Mouse (Mus musculus): ENCODE data around the gene Ank3. TPM values are rescaled to one million over a fixed set of nuclear protein-coding genes. Genes with fewer than 3 reads are reported as not detected.

Gene Ank3
- polyA plus RNA-seq, 1 experiment: 9.3 TPM

- H3K4me3 ChIP-seq (replicated peaks; ENCODE audit: control insufficient read depth, low read depth, low read length): no peak overlapping the region
- TF ChIP-seq POLR2A (IDR thresholded peaks at IDR 0.05; ENCODE audit: borderline replicate concordance, control insufficient read depth, low read depth, low read length) (no peak), CTCF (IDR thresholded peaks at IDR 0.05; ENCODE audit: control insufficient read depth, insufficient read depth, low read length) (no peak)
- WGBS: 77% methylated on average over 3 of the region's 3 CpGs
- H3K4me1 ChIP-seq (ENCODE audit: control insufficient read depth, insufficient read depth, low read length): no peaks in the 10 kb centered on the region
- no peak overlapping the region for H3K27ac ChIP-seq (ENCODE audit: control insufficient read depth, insufficient read depth, low read depth, low read length, poor library complexity)
Observed at GRCm38 (mm10) chr10:69548771-69549170, 150.2 kb downstream of the Ank3 start.

GRCm38 (mm10) chr10:69549221-69549620, 150.6 kb downstream of the Ank3 start:
- Histone ChIP-seq H3K27ac (ENCODE audit: control insufficient read depth, insufficient read depth, low read depth, low read length, poor library complexity) (no peak overlapping the region), H3K4me1 (ENCODE audit: control insufficient read depth, insufficient read depth, low read length) (no peaks in the 10 kb centered on the region), H3K4me3 (replicated peaks; ENCODE audit: control insufficient read depth, low read depth, low read length) (no peak overlapping the region)
- TF ChIP-seq CTCF (IDR thresholded peaks at IDR 0.05; ENCODE audit: control insufficient read depth, insufficient read depth, low read length) (no peak), POLR2A (IDR thresholded peaks at IDR 0.05; ENCODE audit: borderline replicate concordance, control insufficient read depth, low read depth, low read length) (no peak)
- 87% methylated on average over 4 of the region's 4 CpGs for WGBS

DNA sequence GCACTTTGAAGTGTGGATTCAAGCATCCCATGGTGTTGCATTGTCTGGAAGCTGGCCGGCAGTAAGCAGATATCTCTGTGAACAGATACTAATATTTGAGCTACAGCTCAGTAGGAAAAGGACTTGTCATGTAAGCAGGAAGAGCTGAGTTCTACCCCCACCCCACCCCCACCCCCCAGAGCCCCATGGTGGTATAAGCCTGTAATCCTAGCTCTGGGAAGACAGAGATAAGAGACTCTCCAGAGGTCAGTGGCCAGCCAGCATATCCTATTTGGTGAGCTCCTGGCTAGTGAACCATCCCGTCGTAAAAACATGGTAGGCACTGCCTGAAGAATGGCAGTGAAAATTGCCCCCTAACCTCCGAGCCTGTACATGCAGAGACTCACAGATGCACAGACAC, 152.3 kb downstream of the Ank3 start:
- peaks cover 1% of the 10 kb centered on the region; the same call in 1 of the 2 replicates for H3K4me1 ChIP-seq (ENCODE audit: control insufficient read depth, insufficient read depth, low read length)
- no peak overlapping the region for H3K27ac ChIP-seq (ENCODE audit: control insufficient read depth, insufficient read depth, low read depth, low read length, poor library complexity)
- 62% methylated on average over 4 of the region's 4 CpGs for WGBS
- TF ChIP-seq CTCF (IDR thresholded peaks at IDR 0.05; ENCODE audit: control insufficient read depth, insufficient read depth, low read length) (no peak), POLR2A (IDR thresholded peaks at IDR 0.05; ENCODE audit: borderline replicate concordance, control insufficient read depth, low read depth, low read length) (no peak)
- H3K4me3 ChIP-seq (replicated peaks; ENCODE audit: control insufficient read depth, low read depth, low read length): no peak overlapping the region

- WGBS: 57% methylated on average over 1 of the region's 1 CpGs
- Histone ChIP-seq H3K4me3 (replicated peaks; ENCODE audit: control insufficient read depth, low read depth, low read length) (no peak overlapping the region), H3K4me1 (ENCODE audit: control insufficient read depth, insufficient read depth, low read length) (peaks cover 1% of the 10 kb centered on the region; the same call in 1 of the 2 replicates), H3K27ac (ENCODE audit: control insufficient read depth, insufficient read depth, low read depth, low read length, poor library complexity) (no peak overlapping the region)
- TF ChIP-seq POLR2A (IDR thresholded peaks at IDR 0.05; ENCODE audit: borderline replicate concordance, control insufficient read depth, low read depth, low read length): no peak
- TF ChIP-seq CTCF (IDR thresholded peaks at IDR 0.05; ENCODE audit: control insufficient read depth, insufficient read depth, low read length): no peak
Observed at GRCm38 (mm10) chr10:69553091-69553490, 154.5 kb downstream of the Ank3 start.

- H3K4me1 ChIP-seq (ENCODE audit: control insufficient read depth, insufficient read depth, low read length): peaks cover 1% of the 10 kb centered on the region; the same call in 1 of the 2 replicates
- no peak overlapping the region for H3K27ac ChIP-seq (ENCODE audit: control insufficient read depth, insufficient read depth, low read depth, low read length, poor library complexity)
- 78% methylated on average over 4 of the region's 4 CpGs for WGBS
- H3K4me3 ChIP-seq (replicated peaks; ENCODE audit: control insufficient read depth, low read depth, low read length): no peak overlapping the region
- TF ChIP-seq CTCF (IDR thresholded peaks at IDR 0.05; ENCODE audit: control insufficient read depth, insufficient read depth, low read length) (no peak), POLR2A (IDR thresholded peaks at IDR 0.05; ENCODE audit: borderline replicate concordance, control insufficient read depth, low read depth, low read length) (no peak)
Observed at GRCm38 (mm10) chr10:69555592-69555991, 157.0 kb downstream of the Ank3 start.

DNA sequence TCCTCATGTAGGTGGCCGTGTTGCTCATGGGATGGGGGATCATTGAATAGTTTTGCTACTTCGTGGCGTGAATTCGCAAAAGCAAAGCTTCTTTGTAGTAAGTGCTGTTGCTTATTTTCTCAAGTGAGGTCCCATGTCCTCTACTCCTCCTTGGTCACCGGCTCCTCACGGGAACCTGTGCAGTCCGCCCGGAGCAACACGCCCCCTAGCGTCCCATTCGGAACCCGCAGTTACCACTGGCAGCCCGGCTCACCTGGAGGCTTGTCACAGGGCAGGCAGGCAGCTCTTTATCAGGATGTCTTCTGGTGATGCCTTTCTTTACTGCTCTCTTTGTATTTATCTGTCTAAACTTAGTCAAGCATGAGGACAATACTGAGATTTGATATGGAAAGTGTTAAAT, 157.7 kb downstream of the Ank3 start:
- Histone ChIP-seq H3K27ac (ENCODE audit: control insufficient read depth, insufficient read depth, low read depth, low read length, poor library complexity) (no peak overlapping the region), H3K4me1 (ENCODE audit: control insufficient read depth, insufficient read depth, low read length) (peaks cover 1% of the 10 kb centered on the region; the same call in 1 of the 2 replicates), H3K4me3 (replicated peaks; ENCODE audit: control insufficient read depth, low read depth, low read length) (no peak overlapping the region)
- WGBS: 24% methylated on average over 13 of the region's 13 CpGs
- TF ChIP-seq CTCF (IDR thresholded peaks at IDR 0.05; ENCODE audit: control insufficient read depth, insufficient read depth, low read length) (no peak), POLR2A (IDR thresholded peaks at IDR 0.05; ENCODE audit: borderline replicate concordance, control insufficient read depth, low read depth, low read length) (no peak)

DNA sequence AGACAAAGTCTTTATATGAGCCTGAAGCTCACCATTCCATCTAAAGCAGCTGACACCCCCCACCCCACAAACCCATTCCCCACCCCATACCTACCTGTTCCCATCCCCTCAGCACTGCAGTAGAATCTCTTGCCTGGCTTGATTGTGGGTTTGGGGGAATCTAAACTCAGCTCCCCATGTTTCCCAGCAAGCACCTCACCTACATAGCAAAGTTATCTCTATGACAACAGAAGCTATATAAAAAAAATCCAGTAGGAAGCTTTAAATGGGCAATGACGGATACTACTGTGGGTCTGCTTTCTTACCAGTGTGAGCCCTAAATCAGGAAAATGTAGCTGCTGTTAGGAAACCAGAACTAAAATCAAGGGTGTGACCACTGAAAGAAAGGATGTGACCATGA, 161.7 kb downstream of the Ank3 start:
- WGBS: 74% methylated on average over 1 of the region's 1 CpGs
- TF ChIP-seq CTCF (IDR thresholded peaks at IDR 0.05; ENCODE audit: control insufficient read depth, insufficient read depth, low read length) (no peak), POLR2A (IDR thresholded peaks at IDR 0.05; ENCODE audit: borderline replicate concordance, control insufficient read depth, low read depth, low read length) (no peak)
- Histone ChIP-seq H3K4me3 (replicated peaks; ENCODE audit: control insufficient read depth, low read depth, low read length) (no peak overlapping the region), H3K27ac (ENCODE audit: control insufficient read depth, insufficient read depth, low read depth, low read length, poor library complexity) (no peak overlapping the region), H3K4me1 (ENCODE audit: control insufficient read depth, insufficient read depth, low read length) (peaks cover 1% of the 10 kb centered on the region; the same call in 1 of the 2 replicates)

DNA sequence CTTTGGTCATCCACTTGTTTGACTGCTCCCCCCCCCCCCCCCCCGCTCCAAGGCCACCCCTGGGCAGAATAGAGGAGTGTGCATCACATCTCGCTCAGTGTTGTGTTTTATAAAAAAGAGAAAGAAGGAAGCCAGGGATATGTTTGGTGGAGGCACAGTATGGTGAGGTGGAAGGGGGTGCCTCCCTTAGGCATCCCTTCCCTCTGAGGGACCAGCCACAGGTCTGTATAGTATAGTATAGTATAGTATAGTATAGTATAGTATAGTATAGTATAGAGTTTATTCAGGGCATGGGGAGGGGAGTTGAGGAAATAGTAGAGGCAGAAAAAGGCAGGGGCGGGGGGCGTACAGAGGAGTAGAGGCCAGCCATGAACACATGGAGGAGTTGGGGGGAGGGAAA, 164.4 kb downstream of the Ank3 start:
- WGBS: 74% methylated on average over 4 of the region's 4 CpGs

GRCm38 (mm10) chr10:69565052-69565451, 166.5 kb downstream of the Ank3 start:
- 29% methylated on average over 4 of the region's 4 CpGs for WGBS
- Histone ChIP-seq H3K4me3 (replicated peaks; ENCODE audit: control insufficient read depth, low read depth, low read length) (no peak overlapping the region), H3K4me1 (ENCODE audit: control insufficient read depth, insufficient read depth, low read length) (no peaks in the 10 kb centered on the region), H3K27ac (ENCODE audit: control insufficient read depth, insufficient read depth, low read depth, low read length, poor library complexity) (no peak overlapping the region)
- TF ChIP-seq POLR2A (IDR thresholded peaks at IDR 0.05; ENCODE audit: borderline replicate concordance, control insufficient read depth, low read depth, low read length): no peak
- TF ChIP-seq CTCF (IDR thresholded peaks at IDR 0.05; ENCODE audit: control insufficient read depth, insufficient read depth, low read length): no peak

More for the DNA sequence above, 164.4 kb downstream of the Ank3 start:
- Histone ChIP-seq H3K27ac (ENCODE audit: control insufficient read depth, insufficient read depth, low read depth, low read length, poor library complexity) (no peak overlapping the region), H3K4me1 (ENCODE audit: control insufficient read depth, insufficient read depth, low read length) (no peaks in the 10 kb centered on the region), H3K4me3 (replicated peaks; ENCODE audit: control insufficient read depth, low read depth, low read length) (no peak overlapping the region)
- TF ChIP-seq POLR2A (IDR thresholded peaks at IDR 0.05; ENCODE audit: borderline replicate concordance, control insufficient read depth, low read depth, low read length) (no peak), CTCF (IDR thresholded peaks at IDR 0.05; ENCODE audit: control insufficient read depth, insufficient read depth, low read length) (no peak)
